Mouse (Mus musculus): ENCODE results near the gene Arl15. TPM values are rescaled to one million over a fixed set of nuclear protein-coding genes. Genes with fewer than 3 reads are reported as not detected.

The Arl15 gene
- polyA plus RNA-seq, 1 experiment = 1.3 TPM

DNA sequence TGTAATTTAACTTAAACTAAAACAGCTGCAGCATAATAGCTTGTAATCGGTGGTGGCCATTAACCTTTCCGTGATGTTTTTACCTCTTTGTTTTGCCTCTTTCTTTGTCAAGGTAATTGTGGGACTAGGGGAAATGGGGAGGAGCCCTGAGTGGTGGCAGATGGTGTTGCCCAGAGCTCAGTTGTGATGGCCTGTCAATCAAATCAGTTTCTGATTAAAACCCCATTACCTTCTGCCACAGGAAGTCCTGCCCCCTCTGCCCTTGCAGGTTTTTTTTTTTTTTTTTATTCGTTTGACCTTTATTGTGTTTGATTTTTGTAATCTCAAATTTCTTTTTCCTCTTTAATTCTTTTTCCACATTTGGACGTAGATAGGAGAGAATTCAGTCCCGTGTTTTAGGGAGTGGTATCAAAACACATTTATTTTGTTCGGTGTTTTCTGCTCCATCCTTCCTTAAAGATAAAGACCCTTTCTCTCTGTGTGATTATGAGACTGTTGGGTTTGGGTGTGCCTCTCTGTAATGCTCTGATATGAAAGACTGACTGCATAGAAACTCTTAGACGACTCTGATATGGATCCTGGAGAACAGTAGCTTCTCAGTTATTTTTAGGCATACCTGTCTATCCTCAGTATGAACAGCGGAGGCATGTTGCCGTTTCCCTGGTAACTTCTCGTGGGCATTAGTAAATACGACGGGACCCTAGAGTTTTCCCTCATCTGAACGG lies 64.5 kb downstream of the Arl15 start:
- WGBS = 78% methylated on average over 13 of the region's 13 CpGs
- H3K4me1 ChIP-seq (ENCODE audit: control insufficient read depth, insufficient read depth, insufficient read length) = no peaks in the 10 kb centered on the region
- H3K27ac ChIP-seq (ENCODE audit: insufficient read depth, low read length) = no peak overlapping the region
- H3K36me3 ChIP-seq (ENCODE audit: control insufficient read depth, insufficient read depth, low read length) = no peaks in the 10 kb centered on the region
- H3K27me3 ChIP-seq (ENCODE audit: control insufficient read depth, insufficient read depth, low read length) = no peaks in the 10 kb centered on the region
- H3K4me3 ChIP-seq (ENCODE audit: extremely low read depth, insufficient read depth, insufficient read length) = no peak overlapping the region
- TF ChIP-seq POLR2A (IDR thresholded peaks at IDR 0.05; ENCODE audit: low read depth, low read length) (no peak), CTCF (IDR thresholded peaks at IDR 0.05; ENCODE audit: extremely low read depth, insufficient read depth, insufficient read length, insufficient replicate concordance) (no peak)
- no peak for DNase-seq (ENCODE audit: low read depth in 1 of 2, low spot score in 2 of 2)

DNA sequence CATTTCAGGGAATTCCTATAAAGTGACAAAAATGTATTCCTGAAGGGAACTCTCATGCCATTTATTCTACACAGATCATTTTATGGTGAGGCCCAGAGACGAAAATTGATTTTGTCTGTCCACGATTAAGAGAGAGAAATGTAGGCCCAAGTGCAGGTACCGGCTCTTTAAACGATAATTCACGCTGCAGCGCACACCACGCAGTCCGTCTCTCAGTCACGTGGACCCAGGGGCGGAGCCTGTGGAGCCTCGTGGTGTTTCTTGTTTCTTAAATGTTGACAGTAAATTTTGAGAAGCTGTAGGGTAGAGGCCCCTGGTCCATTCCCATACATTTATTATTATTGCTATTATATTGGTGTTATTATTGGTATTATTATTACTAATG lies 65.1 kb downstream of the Arl15 start:
- no peaks in the 10 kb centered on the region for H3K4me1 ChIP-seq (ENCODE audit: control insufficient read depth, insufficient read depth, insufficient read length)
- no peak overlapping the region for H3K27ac ChIP-seq (ENCODE audit: insufficient read depth, low read length)
- DNase-seq (ENCODE audit: low read depth in 1 of 2, low spot score in 2 of 2) = no peak
- H3K4me3 ChIP-seq (ENCODE audit: extremely low read depth, insufficient read depth, insufficient read length) = no peak overlapping the region
- TF ChIP-seq CTCF (IDR thresholded peaks at IDR 0.05; ENCODE audit: extremely low read depth, insufficient read depth, insufficient read length, insufficient replicate concordance) (no peak), POLR2A (IDR thresholded peaks at IDR 0.05; ENCODE audit: low read depth, low read length) (no peak)
- WGBS = 81% methylated on average over 11 of the region's 11 CpGs
- H3K27me3 ChIP-seq (ENCODE audit: control insufficient read depth, insufficient read depth, low read length) = no peaks in the 10 kb centered on the region
- H3K36me3 ChIP-seq (ENCODE audit: control insufficient read depth, insufficient read depth, low read length) = no peaks in the 10 kb centered on the region

DNA sequence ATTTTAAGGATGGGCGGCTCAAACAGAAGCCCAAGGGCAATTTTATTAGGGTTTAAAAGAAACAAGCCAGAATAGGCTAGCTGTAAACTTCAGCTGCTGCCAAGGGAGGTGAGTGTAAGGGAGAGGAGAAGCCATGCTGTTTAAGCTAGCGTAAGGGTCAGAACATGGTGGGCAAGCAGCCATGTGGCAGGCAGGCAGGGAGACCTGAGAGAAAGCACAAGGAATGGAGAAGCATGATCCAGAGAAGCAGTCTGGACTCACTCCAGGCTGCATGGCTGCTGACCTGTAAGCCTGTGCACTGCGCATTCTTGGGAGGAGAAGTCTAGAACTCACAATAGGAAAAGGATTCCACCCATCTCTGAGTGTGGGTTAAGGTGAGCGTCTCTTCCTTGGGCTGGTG lies 66.5 kb downstream of the Arl15 start:
- DNase-seq (ENCODE audit: low read depth in 1 of 2, low spot score in 2 of 2) = no peak
- TF ChIP-seq CTCF (IDR thresholded peaks at IDR 0.05; ENCODE audit: extremely low read depth, insufficient read depth, insufficient read length, insufficient replicate concordance) (no peak), POLR2A (IDR thresholded peaks at IDR 0.05; ENCODE audit: low read depth, low read length) (no peak)
- 97% methylated on average over 4 of the region's 4 CpGs for WGBS
- no peaks in the 10 kb centered on the region for H3K36me3 ChIP-seq (ENCODE audit: control insufficient read depth, insufficient read depth, low read length)
- H3K4me1 ChIP-seq (ENCODE audit: control insufficient read depth, insufficient read depth, insufficient read length) = no peaks in the 10 kb centered on the region
- H3K4me3 ChIP-seq (ENCODE audit: extremely low read depth, insufficient read depth, insufficient read length) = no peak overlapping the region
- no peaks in the 10 kb centered on the region for H3K27me3 ChIP-seq (ENCODE audit: control insufficient read depth, insufficient read depth, low read length)
- H3K27ac ChIP-seq (ENCODE audit: insufficient read depth, low read length) = no peak overlapping the region

DNA sequence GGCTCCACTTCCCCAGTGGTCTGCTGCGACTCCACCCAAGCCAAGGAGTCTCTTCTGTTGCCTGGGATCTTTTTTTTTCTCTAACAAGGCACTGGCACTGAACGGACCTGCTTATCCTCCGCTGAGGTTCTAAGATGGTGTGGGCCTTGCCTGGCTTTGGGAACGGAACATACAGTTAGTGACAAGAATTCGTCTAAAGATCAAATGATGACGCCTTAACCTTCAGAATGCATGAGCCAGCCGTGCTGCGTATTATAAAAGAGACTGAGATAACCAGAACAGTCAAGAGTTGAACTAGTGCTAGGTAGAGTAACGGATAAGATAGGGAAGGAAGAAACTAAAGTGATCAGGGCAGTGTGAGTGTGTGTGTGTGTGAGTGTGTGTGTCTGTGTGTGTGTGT lies 66.9 kb downstream of the Arl15 start:
- H3K27ac ChIP-seq (ENCODE audit: insufficient read depth, low read length) = no peak overlapping the region
- WGBS = 82% methylated on average over 9 of the region's 9 CpGs
- H3K36me3 ChIP-seq (ENCODE audit: control insufficient read depth, insufficient read depth, low read length) = no peaks in the 10 kb centered on the region
- no peak for TF ChIP-seq CTCF (IDR thresholded peaks at IDR 0.05; ENCODE audit: extremely low read depth, insufficient read depth, insufficient read length, insufficient replicate concordance)
- no peak for TF ChIP-seq POLR2A (IDR thresholded peaks at IDR 0.05; ENCODE audit: low read depth, low read length)
- no peak overlapping the region for H3K4me3 ChIP-seq (ENCODE audit: extremely low read depth, insufficient read depth, insufficient read length)
- H3K4me1 ChIP-seq (ENCODE audit: control insufficient read depth, insufficient read depth, insufficient read length) = no peaks in the 10 kb centered on the region
- no peak for DNase-seq (ENCODE audit: low read depth in 1 of 2, low spot score in 2 of 2)
- H3K27me3 ChIP-seq (ENCODE audit: control insufficient read depth, insufficient read depth, low read length) = no peaks in the 10 kb centered on the region

DNA sequence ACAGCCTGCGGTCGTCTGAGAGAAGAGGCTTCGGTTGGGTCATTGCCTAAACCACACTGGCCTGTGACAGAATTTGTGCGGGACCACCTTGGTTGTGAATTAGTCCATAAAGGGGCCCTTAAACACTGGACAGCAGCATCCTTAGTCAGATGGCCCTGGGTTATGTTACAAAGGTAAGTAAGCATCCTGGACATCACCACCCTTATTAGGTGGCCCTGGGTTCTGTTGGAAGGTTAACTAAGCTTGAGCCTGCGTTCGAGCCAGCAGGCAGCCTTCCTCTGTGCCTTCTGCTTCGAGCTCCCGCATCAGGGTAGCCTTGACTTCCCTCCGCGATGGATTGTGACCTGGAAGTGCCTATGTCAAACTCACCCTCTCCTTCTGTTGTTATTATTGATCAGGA lies 68.6 kb downstream of the Arl15 start:
- Histone ChIP-seq H3K4me1 (ENCODE audit: control insufficient read depth, insufficient read depth, insufficient read length) (no peaks in the 10 kb centered on the region), H3K4me3 (ENCODE audit: extremely low read depth, insufficient read depth, insufficient read length) (no peak overlapping the region), H3K36me3 (ENCODE audit: control insufficient read depth, insufficient read depth, low read length) (no peaks in the 10 kb centered on the region), H3K27ac (ENCODE audit: insufficient read depth, low read length) (no peak overlapping the region), H3K27me3 (ENCODE audit: control insufficient read depth, insufficient read depth, low read length) (no peaks in the 10 kb centered on the region)
- no peak for DNase-seq (ENCODE audit: low read depth in 1 of 2, low spot score in 2 of 2)
- WGBS = 91% methylated on average over 10 of the region's 10 CpGs
- TF ChIP-seq CTCF (IDR thresholded peaks at IDR 0.05; ENCODE audit: extremely low read depth, insufficient read depth, insufficient read length, insufficient replicate concordance) = no peak
- TF ChIP-seq POLR2A (IDR thresholded peaks at IDR 0.05; ENCODE audit: low read depth, low read length) = no peak

DNA sequence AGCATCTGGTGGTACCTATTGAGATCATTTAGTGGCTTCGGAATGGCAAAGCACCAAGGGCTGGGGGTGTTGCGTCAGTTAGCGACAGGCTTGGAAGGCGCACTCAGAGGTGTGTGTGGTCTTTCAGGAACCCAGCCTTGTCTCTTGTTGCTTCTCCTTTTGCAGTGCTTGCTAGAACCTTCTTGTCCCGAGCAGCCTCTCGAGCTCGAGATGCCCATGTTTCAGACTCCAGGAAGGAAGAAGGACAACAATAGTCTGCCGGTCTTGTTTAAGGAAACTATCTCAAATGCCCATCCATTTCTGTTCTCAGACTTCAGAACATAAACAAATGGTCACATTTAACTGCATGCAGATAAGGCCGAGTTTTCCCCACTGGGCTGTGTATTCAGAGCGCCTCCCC lies 69.4 kb downstream of the Arl15 start:
- Histone ChIP-seq H3K36me3 (ENCODE audit: control insufficient read depth, insufficient read depth, low read length) (no peaks in the 10 kb centered on the region), H3K4me1 (ENCODE audit: control insufficient read depth, insufficient read depth, insufficient read length) (no peaks in the 10 kb centered on the region), H3K27ac (ENCODE audit: insufficient read depth, low read length) (no peak overlapping the region), H3K4me3 (ENCODE audit: extremely low read depth, insufficient read depth, insufficient read length) (no peak overlapping the region), H3K27me3 (ENCODE audit: control insufficient read depth, insufficient read depth, low read length) (no peaks in the 10 kb centered on the region)
- WGBS = 89% methylated on average over 10 of the region's 10 CpGs
- TF ChIP-seq POLR2A (IDR thresholded peaks at IDR 0.05; ENCODE audit: low read depth, low read length) (no peak), CTCF (IDR thresholded peaks at IDR 0.05; ENCODE audit: extremely low read depth, insufficient read depth, insufficient read length, insufficient replicate concordance) (no peak)
- DNase-seq (ENCODE audit: low read depth in 1 of 2, low spot score in 2 of 2) = no peak

DNA sequence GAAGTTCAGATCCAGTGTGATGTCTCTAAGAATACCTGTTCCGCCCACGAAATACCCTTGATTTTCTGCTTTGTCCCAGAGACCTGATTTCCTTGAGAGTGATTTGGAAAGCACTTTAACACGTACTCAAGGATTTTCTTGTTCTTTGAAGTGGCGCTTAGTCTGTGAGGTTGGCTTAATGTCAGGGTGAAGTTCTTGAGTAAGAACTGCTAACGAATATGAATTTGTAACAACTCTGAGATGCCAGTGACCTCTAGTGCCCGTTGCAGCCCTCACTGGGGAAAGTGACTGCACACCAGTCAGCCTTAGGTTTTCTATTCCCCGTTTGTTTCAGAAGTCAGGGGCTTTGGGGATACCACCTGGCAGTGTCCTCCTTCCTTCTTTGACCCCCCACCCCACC lies 70.0 kb downstream of the Arl15 start:
- DNase-seq (ENCODE audit: low read depth in 1 of 2, low spot score in 2 of 2) = no peak
- Histone ChIP-seq H3K27ac (ENCODE audit: insufficient read depth, low read length) (no peak overlapping the region), H3K36me3 (ENCODE audit: control insufficient read depth, insufficient read depth, low read length) (no peaks in the 10 kb centered on the region), H3K27me3 (ENCODE audit: control insufficient read depth, insufficient read depth, low read length) (no peaks in the 10 kb centered on the region), H3K4me3 (ENCODE audit: extremely low read depth, insufficient read depth, insufficient read length) (no peak overlapping the region), H3K4me1 (ENCODE audit: control insufficient read depth, insufficient read depth, insufficient read length) (no peaks in the 10 kb centered on the region)
- WGBS = 76% methylated on average over 7 of the region's 7 CpGs
- no peak for TF ChIP-seq CTCF (IDR thresholded peaks at IDR 0.05; ENCODE audit: extremely low read depth, insufficient read depth, insufficient read length, insufficient replicate concordance)
- TF ChIP-seq POLR2A (IDR thresholded peaks at IDR 0.05; ENCODE audit: low read depth, low read length) = no peak
